Mouse (Mus musculus) forebrain, embryonic 12.5 days (tissue): ENCODE measurements around the gene 1700010I14Rik. TPM values are rescaled to one million over a fixed set of nuclear protein-coding genes. Genes with fewer than 3 reads are reported as not detected.

Experiments
- ATAC-seq: fragments of 200-750 bp; cut with Nextera tagmentation; 2 replicates; pipeline ENCODE4 v1.8.0; 2017; ENCODE audit warnings: moderate TSS enrichment; ENCODE audit not compliant: low FRiP score
- H3K27ac ChIP-seq: fragments of 300-500 bp; sonication (generic); 2 replicates; pipeline ENCODE4 v1.5.1; 2016; ENCODE audit warnings: mild to moderate bottlenecking
- H3K27me3 ChIP-seq: fragments of 300-500 bp; sonication (generic); 2 replicates; pipeline ENCODE4 v1.6.1; 2016; ENCODE audit warnings: mild to moderate bottlenecking
- H3K36me3 ChIP-seq: fragments of 300-500 bp; sonication (generic); replicated peaks from 2 replicates; pipeline ENCODE4 v1.6.1; 2016; ENCODE audit warnings: mild to moderate bottlenecking
- H3K4me1 ChIP-seq: fragments of 300-500 bp; sonication (generic); 2 replicates; pipeline ENCODE4 v1.6.1; 2016
- H3K4me2 ChIP-seq: fragments of 300-500 bp; sonication (generic); 2 replicates; pipeline ENCODE4 v1.6.1; 2016; ENCODE audit warnings: mild to moderate bottlenecking, moderate library complexity
- H3K4me3 ChIP-seq: fragments of 300-500 bp; sonication (generic); replicated peaks from 2 replicates; pipeline ENCODE4 v1.5.1; 2016; ENCODE audit warnings: mild to moderate bottlenecking
- H3K9ac ChIP-seq: fragments of 300-500 bp; sonication (generic); 2 replicates; pipeline ENCODE4 v1.6.1; 2016; ENCODE audit warnings: mild to moderate bottlenecking
- H3K9me3 ChIP-seq: fragments of 300-500 bp; sonication (generic); 2 replicates; pipeline ENCODE4 v1.6.1; 2016
- WGBS: fragments of 180-500 bp; shearing (Covaris S2); methylation state at CpG from one replicate; pipeline ENCODE4 v1.1.7; 2016; 5-methylcytosine and 5-hydroxymethylcytosine counted together
- polyA plus RNA-seq: library from polyadenylated mRNA; unstranded; fragments of >200 nt; fragmentation: Nextera tagmentation; extraction: Ambion mirVana; gene quantifications from 2 replicates; pipeline ENCODE4 v1.2.1, GENCODE M21; 2016

The 1700010I14Rik gene
- 2.5 and 2.7 TPM in 2 replicates for polyA plus RNA-seq

DNA sequence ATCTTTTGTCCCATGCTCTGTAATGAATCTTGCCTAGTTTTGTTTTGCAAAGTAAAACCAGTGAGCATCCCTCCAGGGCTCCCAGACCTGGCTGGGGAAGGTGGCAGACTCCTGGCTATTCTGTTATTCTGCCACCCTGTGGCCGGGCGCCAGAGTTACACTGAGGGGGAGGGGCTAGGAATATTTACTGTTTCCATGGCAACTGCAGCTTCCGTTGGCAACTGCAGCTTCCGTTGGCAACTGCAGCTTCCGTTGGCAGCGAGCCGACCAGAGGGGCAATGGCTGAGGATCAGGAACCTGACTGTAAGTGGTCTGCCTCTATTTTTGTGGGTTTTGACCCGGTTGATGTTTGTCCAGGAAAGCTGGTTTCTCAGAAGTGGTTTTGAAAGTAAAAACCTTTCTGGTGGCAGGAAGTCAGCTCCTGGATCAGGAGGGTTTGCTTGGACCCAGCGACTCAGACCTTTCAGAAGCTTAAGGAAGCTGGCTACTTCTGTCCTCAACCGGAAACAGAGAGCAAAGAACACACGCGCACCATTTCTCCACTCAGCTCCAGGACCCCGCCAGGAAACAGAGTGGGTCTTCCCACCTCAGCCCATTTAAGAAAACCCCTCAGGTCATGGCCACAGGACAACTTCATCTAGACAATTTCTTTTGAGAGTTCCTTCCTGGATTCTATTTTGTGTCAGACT lies at the start of gene 1700010I14Rik:
TSS of gene 1700010I14Rik (plus strand) at position 215 of the 689 bp plus-strand sequence.
- Histone ChIP-seq H3K27ac (no peak within 1 kb of the TSS), H3K36me3 (peaks cover 12% of the 10 kb centered on the region; the same call in 1 of the 2 replicates), H3K4me2 (peak within 1 kb of the TSS; percentile 68), H3K4me1 (peaks cover 10% of the 10 kb centered on the region), H3K27me3 (no peaks in the 10 kb centered on the region), H3K9me3 (no peaks in the 10 kb centered on the region), H3K4me3 (peak within 1 kb of the TSS; percentile 40), H3K9ac (peak within 1 kb of the TSS; percentile 30; the same call in 1 of the 2 replicates)
- ATAC-seq: peak; percentile 66
- 4% methylated on average over 13 of the region's 13 CpGs for WGBS

DNA sequence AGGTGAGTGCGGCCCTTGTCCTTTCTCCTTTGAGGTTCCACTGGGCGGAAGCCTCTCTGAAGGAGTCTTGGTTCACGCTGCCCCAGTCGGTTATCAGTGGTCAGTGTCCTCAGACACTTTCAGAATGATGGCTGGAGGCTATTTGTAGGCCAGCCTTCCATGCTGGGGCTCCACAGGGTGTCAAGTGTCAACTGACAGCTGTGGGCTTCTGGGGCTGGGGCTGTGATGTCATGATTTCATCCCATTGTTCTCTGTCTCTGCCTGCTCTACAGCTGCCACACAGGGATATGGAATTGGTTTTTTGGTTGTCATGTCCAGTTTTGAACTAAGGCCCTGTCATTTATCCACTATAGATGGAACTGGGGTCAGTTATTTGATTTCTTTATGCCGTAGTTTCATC lies 36.5 kb upstream of the 1700010I14Rik start:
- Histone ChIP-seq H3K4me3 (no peak overlapping the region), H3K4me1 (peaks cover 8% of the 10 kb centered on the region; the same call in 1 of the 2 replicates), H3K36me3 (peaks cover 20% of the 10 kb centered on the region; the same call in 1 of the 2 replicates), H3K9ac (no peak overlapping the region), H3K4me2 (no peak overlapping the region), H3K9me3 (no peaks in the 10 kb centered on the region), H3K27me3 (no peaks in the 10 kb centered on the region), H3K27ac (no peak overlapping the region)
- no peak for ATAC-seq
- 81% methylated on average over 5 of the region's 5 CpGs for WGBS

DNA sequence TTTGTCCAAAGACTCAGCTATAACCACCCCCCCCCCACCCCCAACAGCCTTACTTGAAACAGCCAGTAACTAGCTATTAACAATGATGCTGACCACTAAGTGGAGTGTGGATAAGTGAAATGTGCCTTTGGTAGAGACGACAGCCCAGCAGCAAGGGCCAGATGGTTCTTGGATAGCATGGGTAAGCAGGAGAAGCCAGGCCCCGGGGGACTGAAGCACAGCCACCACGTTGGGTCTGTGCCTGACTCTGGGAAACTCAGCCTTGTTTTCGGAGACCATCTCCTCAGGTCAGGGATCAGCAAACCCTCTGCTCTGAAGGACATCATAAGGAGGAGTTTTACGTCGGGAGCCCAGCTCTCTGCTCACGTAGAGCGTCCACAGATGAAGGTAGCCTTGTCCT lies 35.2 kb upstream of the 1700010I14Rik start:
- ATAC-seq: no peak
- Histone ChIP-seq H3K9me3 (no peaks in the 10 kb centered on the region), H3K4me1 (peaks cover 8% of the 10 kb centered on the region; the same call in 1 of the 2 replicates), H3K9ac (no peak overlapping the region), H3K4me3 (no peak overlapping the region), H3K36me3 (peaks cover 20% of the 10 kb centered on the region; the same call in 1 of the 2 replicates), H3K27me3 (no peaks in the 10 kb centered on the region), H3K27ac (no peak overlapping the region), H3K4me2 (no peak overlapping the region)
- WGBS: 90% methylated on average over 8 of the region's 8 CpGs

DNA sequence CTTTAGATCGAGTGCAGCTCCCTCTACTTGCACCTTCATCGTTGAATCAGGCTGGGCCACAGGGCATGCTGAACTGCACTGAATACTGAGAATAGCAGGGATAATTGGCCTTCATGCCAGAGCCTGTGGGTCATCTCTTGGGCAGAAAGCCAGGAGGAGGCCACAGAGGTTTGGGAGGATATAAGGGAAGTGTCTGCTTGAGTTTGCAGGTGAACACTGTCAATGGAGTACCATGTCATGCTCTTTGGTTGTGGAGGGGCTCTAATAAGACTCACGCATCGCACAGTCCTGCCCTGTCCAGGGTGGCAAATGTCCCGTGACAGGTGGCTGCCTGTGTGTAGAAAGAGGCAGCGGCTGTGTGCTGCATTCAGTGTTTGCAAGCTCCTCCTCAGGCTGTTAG lies 30.0 kb upstream of the 1700010I14Rik start:
- Histone ChIP-seq H3K9me3 (no peaks in the 10 kb centered on the region), H3K27me3 (no peaks in the 10 kb centered on the region), H3K27ac (no peak overlapping the region), H3K9ac (no peak overlapping the region), H3K4me2 (no peak overlapping the region), H3K4me1 (peaks cover 17% of the 10 kb centered on the region), H3K4me3 (no peak overlapping the region), H3K36me3 (0 out of 2 replicates have a peak, but pooled peaks cover 3% of the 10 kb centered on the region)
- ATAC-seq: no peak
- WGBS: 91% methylated on average over 6 of the region's 6 CpGs

DNA sequence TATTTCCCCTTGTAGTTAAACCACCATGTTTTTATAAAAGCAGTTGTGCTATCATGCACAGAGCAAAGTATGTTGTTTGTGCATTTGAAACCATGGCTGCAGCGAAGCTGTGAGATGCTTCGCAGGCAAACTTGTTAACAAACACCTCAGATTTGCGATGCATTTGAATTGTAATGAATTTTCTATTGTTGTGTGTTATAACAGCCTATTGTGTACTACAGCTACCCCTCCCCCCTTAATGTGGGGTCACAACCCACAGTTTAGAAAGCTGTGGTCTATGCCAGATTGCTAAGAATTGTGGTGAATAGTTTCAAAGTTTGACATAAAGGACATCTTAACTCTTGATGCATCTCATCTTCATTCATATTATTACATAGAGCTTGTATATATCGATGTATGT lies 27.7 kb upstream of the 1700010I14Rik start:
- WGBS: 80% methylated on average over 4 of the region's 4 CpGs

DNA sequence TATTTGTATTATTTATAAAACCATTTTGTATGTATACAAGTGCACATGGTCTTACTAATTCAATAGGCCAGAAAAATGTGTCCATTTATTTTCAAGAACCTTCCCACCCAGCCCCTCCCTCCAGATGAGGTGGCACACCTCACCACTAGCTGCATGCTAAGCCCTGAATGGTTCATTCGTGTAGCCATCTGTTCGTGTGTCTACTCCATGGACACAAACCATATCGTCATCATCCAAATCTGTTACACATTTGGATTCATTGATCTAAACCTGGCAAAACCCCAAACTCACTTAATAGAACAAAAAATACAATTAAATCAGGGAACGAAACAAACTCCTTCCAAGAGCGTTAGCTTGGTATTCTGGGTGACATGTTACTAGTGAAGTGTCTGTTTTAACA lies 27.0 kb upstream of the 1700010I14Rik start:
- peak; percentile 70; the same call in 1 of the 2 replicates for ATAC-seq
- H3K4me2 ChIP-seq: no peak overlapping the region
- H3K27ac ChIP-seq: peak overlapping the region; percentile 53; the same call in 1 of the 2 replicates
- WGBS: 74% methylated on average over 5 of the region's 5 CpGs
- no peak overlapping the region for H3K4me3 ChIP-seq
- H3K36me3 ChIP-seq: no peaks in the 10 kb centered on the region
- peaks cover 13% of the 10 kb centered on the region for H3K4me1 ChIP-seq
- H3K9me3 ChIP-seq: no peaks in the 10 kb centered on the region
- H3K9ac ChIP-seq: no peak overlapping the region
- no peaks in the 10 kb centered on the region for H3K27me3 ChIP-seq

More for the DNA sequence above, 27.7 kb upstream of the 1700010I14Rik start:
- ATAC-seq: no peak
- no peaks in the 10 kb centered on the region for H3K9me3 ChIP-seq
- no peak overlapping the region for H3K27ac ChIP-seq
- H3K4me2 ChIP-seq: no peak overlapping the region
- H3K36me3 ChIP-seq: no peaks in the 10 kb centered on the region
- no peak overlapping the region for H3K4me3 ChIP-seq
- H3K4me1 ChIP-seq: peaks cover 17% of the 10 kb centered on the region
- H3K9ac ChIP-seq: no peak overlapping the region
- H3K27me3 ChIP-seq: no peaks in the 10 kb centered on the region

DNA sequence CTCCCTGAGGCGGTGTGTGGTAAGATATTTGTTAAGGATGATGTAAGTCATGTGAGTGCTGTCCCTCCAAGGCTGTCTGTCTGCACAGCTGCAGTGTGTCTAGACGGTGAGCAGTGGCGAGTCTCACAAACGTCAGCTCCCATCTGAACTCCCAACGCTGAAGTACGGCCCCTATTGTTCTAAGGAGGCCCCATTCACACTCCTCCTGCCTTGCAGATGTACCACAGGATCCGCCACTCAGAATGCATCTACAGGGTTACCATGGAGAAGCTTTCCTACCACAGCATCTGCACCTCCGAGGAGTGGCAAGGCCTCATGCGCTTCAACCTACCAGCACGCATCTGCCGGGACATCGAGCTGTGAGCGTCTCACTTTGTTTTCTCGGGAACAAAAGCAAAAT lies 26.5 kb upstream of the 1700010I14Rik start:
- H3K9me3 ChIP-seq: no peaks in the 10 kb centered on the region
- ATAC-seq: peak; percentile 75
- WGBS: 45% methylated on average over 14 of the region's 14 CpGs

DNA sequence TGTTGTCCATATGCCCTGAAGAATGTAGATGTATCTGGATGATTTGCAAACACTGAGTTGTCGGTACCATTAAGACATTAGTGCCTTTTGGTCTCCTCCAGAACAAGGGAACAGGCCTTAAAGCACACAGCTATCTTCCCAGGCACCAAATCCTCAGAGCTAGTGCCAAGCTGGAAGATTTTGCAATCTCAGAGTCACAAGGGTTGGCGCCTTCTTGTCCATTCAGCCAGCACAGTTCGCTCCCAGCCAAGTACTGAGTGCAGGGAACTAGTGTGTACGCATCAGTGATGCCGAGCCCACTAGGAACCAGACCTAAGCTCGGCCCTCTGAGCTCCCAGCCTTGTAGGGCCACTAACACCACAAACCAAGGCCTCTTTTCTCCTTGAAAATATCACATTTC lies 23.0 kb upstream of the 1700010I14Rik start:
- Histone ChIP-seq H3K36me3 (peaks cover 24% of the 10 kb centered on the region), H3K27me3 (no peaks in the 10 kb centered on the region), H3K9me3 (no peaks in the 10 kb centered on the region), H3K4me2 (no peak overlapping the region), H3K4me3 (no peak overlapping the region), H3K4me1 (peaks cover 9% of the 10 kb centered on the region), H3K9ac (no peak overlapping the region), H3K27ac (no peak overlapping the region)
- 89% methylated on average over 6 of the region's 6 CpGs for WGBS
- no peak for ATAC-seq

More for the DNA sequence above, 26.5 kb upstream of the 1700010I14Rik start:
- Histone ChIP-seq H3K27ac (peak overlapping the region; percentile 53; the same call in 1 of the 2 replicates), H3K36me3 (no peaks in the 10 kb centered on the region), H3K27me3 (no peaks in the 10 kb centered on the region), H3K9ac (no peak overlapping the region), H3K4me3 (no peak overlapping the region), H3K4me1 (peaks cover 9% of the 10 kb centered on the region), H3K4me2 (no peak overlapping the region)

DNA sequence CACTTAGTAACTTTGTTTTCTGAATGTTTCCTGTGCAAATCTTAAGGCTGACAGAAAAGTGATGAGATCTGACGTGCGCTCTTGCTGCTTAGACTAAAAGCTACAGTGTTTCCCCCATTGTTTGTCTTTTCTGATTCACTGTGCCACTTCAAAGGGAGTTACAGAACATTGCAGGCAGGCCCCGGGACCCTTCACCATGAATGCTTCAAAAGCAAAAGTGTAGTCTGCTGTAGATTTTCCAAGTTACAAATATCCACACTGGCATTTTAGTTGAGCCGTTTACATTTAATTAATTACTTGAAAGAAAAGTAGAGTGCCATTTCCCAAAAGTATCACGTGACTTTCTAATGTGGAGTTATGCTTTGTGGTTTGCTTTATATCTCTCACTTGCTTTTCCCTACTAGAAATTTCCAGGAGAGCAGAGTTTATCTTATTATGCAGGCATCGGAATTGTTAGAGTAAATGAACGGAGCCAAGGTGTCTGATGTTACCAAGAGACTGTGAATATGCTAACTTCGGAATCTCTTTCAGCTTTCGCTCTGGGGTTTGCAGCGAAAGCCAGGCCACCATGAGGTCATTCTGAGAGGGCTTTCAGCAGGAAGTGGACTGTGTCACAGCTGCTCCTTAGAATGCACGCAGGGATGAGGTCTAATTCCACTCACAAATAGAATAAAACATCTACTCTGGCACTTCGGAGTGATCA lies 15.8 kb upstream of the 1700010I14Rik start:
- no peak overlapping the region for H3K27ac ChIP-seq
- H3K4me2 ChIP-seq: no peak overlapping the region
- no peaks in the 10 kb centered on the region for H3K9me3 ChIP-seq
- H3K4me1 ChIP-seq: peaks cover 25% of the 10 kb centered on the region
- no peak overlapping the region for H3K9ac ChIP-seq
- ATAC-seq: no peak
- no peak overlapping the region for H3K4me3 ChIP-seq
- H3K27me3 ChIP-seq: no peaks in the 10 kb centered on the region
- peaks cover 34% of the 10 kb centered on the region for H3K36me3 ChIP-seq
- 24% methylated on average over 12 of the region's 12 CpGs for WGBS

DNA sequence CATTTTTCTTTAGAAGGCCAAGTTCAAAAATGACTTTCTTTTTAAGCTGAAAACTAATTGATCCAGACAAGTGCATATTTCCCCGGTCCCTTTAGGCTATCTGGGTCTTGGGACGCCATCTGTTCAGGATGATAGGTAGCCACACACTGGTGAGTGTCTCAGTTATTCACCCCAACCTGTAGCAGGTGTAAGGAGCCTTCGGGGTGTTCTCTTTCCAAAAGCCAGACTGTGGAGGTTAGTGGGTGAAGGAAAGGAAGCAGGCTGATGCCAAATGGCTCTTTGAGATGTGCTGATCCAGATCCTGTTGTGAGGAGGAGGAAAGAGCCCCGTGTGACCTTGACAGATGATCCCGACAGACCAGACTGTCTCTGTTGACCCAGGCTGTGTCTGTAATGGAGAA lies 14.8 kb upstream of the 1700010I14Rik start:
- H3K9me3 ChIP-seq: no peaks in the 10 kb centered on the region
- 80% methylated on average over 5 of the region's 5 CpGs for WGBS
- no peak overlapping the region for H3K9ac ChIP-seq
- no peak overlapping the region for H3K27ac ChIP-seq
- ATAC-seq: no peak
- no peak overlapping the region for H3K4me3 ChIP-seq
- peaks cover 25% of the 10 kb centered on the region for H3K4me1 ChIP-seq
- peaks cover 27% of the 10 kb centered on the region for H3K36me3 ChIP-seq
- no peaks in the 10 kb centered on the region for H3K27me3 ChIP-seq
- no peak overlapping the region for H3K4me2 ChIP-seq

DNA sequence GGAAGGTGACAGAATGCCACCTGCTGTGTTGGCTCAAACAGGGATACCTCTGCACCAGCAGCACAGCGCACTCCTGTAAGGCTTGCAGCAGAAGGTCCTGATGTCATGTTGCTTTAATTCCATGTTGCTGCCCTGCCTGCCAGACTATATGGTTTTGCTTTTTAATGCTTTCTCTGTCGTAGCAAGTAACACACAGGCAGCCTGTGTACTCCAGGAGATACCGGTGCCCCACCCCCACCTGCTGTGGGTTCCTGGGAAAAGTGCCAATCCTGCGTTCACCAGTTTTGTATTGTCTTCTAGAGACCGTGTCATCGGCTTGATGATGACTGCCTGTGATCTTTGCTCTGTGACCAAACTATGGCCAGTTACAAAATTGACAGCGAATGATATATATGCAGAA lies 13.7 kb upstream of the 1700010I14Rik start:
- Histone ChIP-seq H3K4me2 (no peak overlapping the region), H3K9me3 (no peaks in the 10 kb centered on the region), H3K27ac (no peak overlapping the region), H3K4me1 (peaks cover 25% of the 10 kb centered on the region), H3K9ac (no peak overlapping the region), H3K27me3 (no peaks in the 10 kb centered on the region), H3K36me3 (peaks cover 24% of the 10 kb centered on the region), H3K4me3 (no peak overlapping the region)
- 68% methylated on average over 7 of the region's 7 CpGs for WGBS
- no peak for ATAC-seq

DNA sequence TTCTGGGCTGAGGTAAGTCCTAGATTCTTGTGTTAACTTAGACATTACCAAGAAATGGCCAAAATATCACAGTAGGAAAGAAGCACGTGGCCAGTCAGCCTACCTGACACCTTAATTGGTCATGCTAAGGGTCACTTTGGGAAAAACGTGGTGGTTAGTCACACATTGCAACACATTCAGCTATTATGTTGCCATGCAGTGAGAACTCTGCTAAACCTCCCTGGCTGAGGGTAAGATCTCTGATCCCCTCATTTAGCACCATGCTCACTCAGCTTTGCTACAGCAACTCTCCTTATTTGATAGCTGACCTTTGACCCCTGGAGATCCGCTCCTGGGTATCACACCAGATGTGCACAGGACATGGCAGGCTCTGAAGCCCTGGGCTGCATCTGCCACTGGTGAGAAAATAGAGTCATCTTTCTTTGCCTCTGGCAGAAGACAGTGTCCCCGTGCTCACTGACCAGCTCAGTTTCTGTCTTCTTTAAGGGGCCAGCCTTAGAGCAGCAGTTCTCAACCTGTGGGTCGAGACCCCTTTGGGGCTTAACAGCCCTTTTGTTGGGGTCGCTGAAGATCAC lies 13.2 kb upstream of the 1700010I14Rik start:
- no peak for ATAC-seq
- WGBS: 74% methylated on average over 6 of the region's 6 CpGs

More for the DNA sequence above, 13.2 kb upstream of the 1700010I14Rik start:
- H3K36me3 ChIP-seq: peaks cover 23% of the 10 kb centered on the region
- H3K27ac ChIP-seq: no peak overlapping the region
- H3K27me3 ChIP-seq: no peaks in the 10 kb centered on the region
- no peak overlapping the region for H3K4me2 ChIP-seq
- no peak overlapping the region for H3K9ac ChIP-seq
- H3K9me3 ChIP-seq: no peaks in the 10 kb centered on the region
- H3K4me1 ChIP-seq: peaks cover 25% of the 10 kb centered on the region
- no peak overlapping the region for H3K4me3 ChIP-seq
